Mouse (Mus musculus) embryonic facial prominence, embryonic 11.5 days (tissue): ENCODE results near the gene Sae1. TPM values are rescaled to one million over a fixed set of nuclear protein-coding genes. Genes with fewer than 3 reads are reported as not detected.

Experiments
- ATAC-seq: fragments of 200-750 bp; cut with Nextera tagmentation; replicated peaks from 2 replicates; pipeline ENCODE4 v1.8.0; 2017; ENCODE audit warnings: low read depth; ENCODE audit not compliant: insufficient number of reproducible peaks, low FRiP score, low TSS enrichment
- DNase-seq: peaks from one replicate; pipeline ENCODE4 v3.0.0-alpha.2; 2015; ENCODE audit warnings: low spot score
- H3K27ac ChIP-seq: fragments of 300-500 bp; sonication (generic); replicated peaks from 2 replicates; pipeline ENCODE4 v1.5.1; 2014; ENCODE audit warnings: mild to moderate bottlenecking, low read depth, low read length, control low read depth
- H3K27me3 ChIP-seq: fragments of 300-500 bp; sonication (generic); 2 replicates; pipeline ENCODE4 v1.6.1; 2014; ENCODE audit warnings: mild to moderate bottlenecking, low read length, moderate library complexity, mixed read lengths; ENCODE audit not compliant: control insufficient read depth, insufficient read depth
- H3K36me3 ChIP-seq: fragments of 300-500 bp; sonication (generic); replicated peaks from 2 replicates; pipeline ENCODE4 v1.6.1; 2014; ENCODE audit warnings: low read depth, mild to moderate bottlenecking, low read length, moderate library complexity, mixed read lengths; ENCODE audit not compliant: control insufficient read depth, insufficient read depth
- H3K4me1 ChIP-seq: fragments of 300-500 bp; sonication (generic); 2 replicates; pipeline ENCODE4 v1.6.1; 2014; ENCODE audit warnings: low read length, mixed read lengths; ENCODE audit not compliant: control insufficient read depth, insufficient read depth
- H3K4me2 ChIP-seq: fragments of 300-500 bp; sonication (generic); 2 replicates; pipeline ENCODE4 v1.6.1; 2014; ENCODE audit warnings: low read depth, mild to moderate bottlenecking, control low read depth, low read length, moderate library complexity
- H3K4me3 ChIP-seq: fragments of 300-500 bp; sonication (generic); 2 replicates; pipeline ENCODE4 v1.5.1; 2014; ENCODE audit warnings: low read depth, low read length, control low read depth
- H3K9ac ChIP-seq: fragments of 300-500 bp; sonication (generic); replicated peaks from 2 replicates; pipeline ENCODE4 v1.6.1; 2014; ENCODE audit warnings: mild to moderate bottlenecking, control low read depth, low read length
- H3K9me3 ChIP-seq: fragments of 300-500 bp; sonication (generic); replicated peaks from 2 replicates; pipeline ENCODE4 v1.6.1; 2016; ENCODE audit warnings: mild to moderate bottlenecking, low read length, inconsistent platforms, mixed read lengths; ENCODE audit not compliant: control insufficient read depth
- WGBS: fragments of 180-500 bp; shearing (Covaris S2); extraction: QIAGEN DNeasy Blood & Tissue Kit; methylation state at CpG from one replicate; pipeline ENCODE4 v1.1.7; 2014; 5-methylcytosine and 5-hydroxymethylcytosine counted together
- polyA plus RNA-seq: library from polyadenylated mRNA; unstranded; fragments of >200 nt; fragmentation: Nextera tagmentation; extraction: Ambion mirVana; gene quantifications from 2 replicates; pipeline ENCODE4 v1.2.1, GENCODE M21; 2014

The Sae1 gene
- polyA plus RNA-seq, 1 experiment from 2014 or later, result 434 TPM

GRCm38 (mm10) chr7:16420493-16421118 is 33.0 kb upstream of the Sae1 start:
- WGBS, result 93% methylated on average over 8 of the region's 8 CpGs
- H3K27ac ChIP-seq, result no peak overlapping the region
- ATAC-seq (no peak), DNase-seq (no peak)
- no peak overlapping the region for H3K9ac ChIP-seq
- H3K4me1 ChIP-seq, result no peaks in the 10 kb centered on the region
- no peaks in the 10 kb centered on the region for H3K9me3 ChIP-seq
- H3K4me3 ChIP-seq, result no peak overlapping the region
- peaks cover 31% of the 10 kb centered on the region for H3K36me3 ChIP-seq
- no peaks in the 10 kb centered on the region for H3K27me3 ChIP-seq
- H3K4me2 ChIP-seq, result no peak overlapping the region; the same call in 1 of the 2 replicates

GRCm38 (mm10) chr7:16418713-16419112 is 31.1 kb upstream of the Sae1 start:
- Histone ChIP-seq H3K9ac (no peak overlapping the region), H3K4me3 (no peak overlapping the region), H3K9me3 (no peaks in the 10 kb centered on the region), H3K4me2 (no peak overlapping the region), H3K27me3 (no peaks in the 10 kb centered on the region), H3K4me1 (no peaks in the 10 kb centered on the region), H3K36me3 (peaks cover 31% of the 10 kb centered on the region), H3K27ac (no peak overlapping the region)
- ATAC-seq, result no peak
- WGBS, result 92% methylated on average over 5 of the region's 5 CpGs
- DNase-seq, result no peak

GRCm38 (mm10) chr7:16417141-16417771 is 29.6 kb upstream of the Sae1 start:
- Histone ChIP-seq H3K4me1 (no peaks in the 10 kb centered on the region), H3K9me3 (no peaks in the 10 kb centered on the region), H3K4me3 (no peak overlapping the region), H3K27ac (no peak overlapping the region), H3K27me3 (no peaks in the 10 kb centered on the region), H3K4me2 (no peak overlapping the region), H3K36me3 (peaks cover 29% of the 10 kb centered on the region), H3K9ac (no peak overlapping the region)
- 95% methylated on average over 10 of the region's 10 CpGs for WGBS
- DNase-seq (no peak), ATAC-seq (no peak)

- Histone ChIP-seq H3K4me3 (no peak overlapping the region), H3K27me3 (no peaks in the 10 kb centered on the region), H3K27ac (no peak overlapping the region), H3K4me1 (no peaks in the 10 kb centered on the region), H3K9ac (no peak overlapping the region), H3K36me3 (peaks cover 15% of the 10 kb centered on the region), H3K9me3 (no peaks in the 10 kb centered on the region), H3K4me2 (no peak overlapping the region)
- DNase-seq (no peak), ATAC-seq (no peak)
- 83% methylated on average over 3 of the region's 3 CpGs for WGBS
Measured at GRCm38 (mm10) chr7:16415426-16415825, 27.8 kb upstream of the Sae1 start.

- whole genome bisulfite sequencing, result 84% methylated on average over 2 of the region's 2 CpGs
- ATAC-seq (no peak), DNase-seq (no peak)
- no peak overlapping the region for H3K4me2 ChIP-seq
- 0 out of 2 replicates have a peak overlapping the region, but pooled peaks have one; percentile 22 for H3K27ac ChIP-seq
- no peaks in the 10 kb centered on the region for H3K9me3 ChIP-seq
- no peak overlapping the region for H3K9ac ChIP-seq
- H3K27me3 ChIP-seq, result no peaks in the 10 kb centered on the region
- no peaks in the 10 kb centered on the region for H3K4me1 ChIP-seq
- H3K36me3 ChIP-seq, result peaks cover 8% of the 10 kb centered on the region
- no peak overlapping the region for H3K4me3 ChIP-seq
Measured at GRCm38 (mm10) chr7:16412930-16413329, 25.3 kb upstream of the Sae1 start.

- ATAC-seq (no peak), DNase-seq (no peak)
- H3K9ac ChIP-seq, result no peak overlapping the region
- no peak overlapping the region for H3K27ac ChIP-seq
- H3K4me1 ChIP-seq, result no peaks in the 10 kb centered on the region
- no peaks in the 10 kb centered on the region for H3K27me3 ChIP-seq
- 82% methylated on average over 8 of the region's 8 CpGs for WGBS
- H3K36me3 ChIP-seq, result peaks cover 6% of the 10 kb centered on the region
- H3K9me3 ChIP-seq, result no peaks in the 10 kb centered on the region
- H3K4me2 ChIP-seq, result no peak overlapping the region; the same call in 1 of the 2 replicates
- no peak overlapping the region for H3K4me3 ChIP-seq
Measured at GRCm38 (mm10) chr7:16412220-16412896, 24.8 kb upstream of the Sae1 start.

GRCm38 (mm10) chr7:16411100-16411499 is 23.5 kb upstream of the Sae1 start:
- 87% methylated on average over 5 of the region's 5 CpGs for WGBS

GRCm38 (mm10) chr7:16406978-16407377 is 19.4 kb upstream of the Sae1 start:
- Histone ChIP-seq H3K27ac (no peak overlapping the region), H3K4me3 (no peak overlapping the region), H3K4me1 (peaks cover 6% of the 10 kb centered on the region), H3K27me3 (no peaks in the 10 kb centered on the region), H3K9ac (no peak overlapping the region), H3K9me3 (no peaks in the 10 kb centered on the region), H3K4me2 (no peak overlapping the region), H3K36me3 (no peaks in the 10 kb centered on the region; the same call in 1 of the 2 replicates)
- DNase-seq, result no peak
- ATAC-seq, result no peak
- WGBS, result 93% methylated on average over 3 of the region's 3 CpGs

More at GRCm38 (mm10) chr7:16411100-16411499, 23.5 kb upstream of the Sae1 start:
- H3K9ac ChIP-seq, result no peak overlapping the region
- H3K27ac ChIP-seq, result no peak overlapping the region
- H3K27me3 ChIP-seq, result no peaks in the 10 kb centered on the region
- no peaks in the 10 kb centered on the region; the same call in 1 of the 2 replicates for H3K36me3 ChIP-seq
- ATAC-seq (no peak), DNase-seq (no peak)
- no peaks in the 10 kb centered on the region for H3K9me3 ChIP-seq
- no peak overlapping the region for H3K4me2 ChIP-seq
- H3K4me1 ChIP-seq, result no peaks in the 10 kb centered on the region
- no peak overlapping the region for H3K4me3 ChIP-seq
